Mouse (Mus musculus): ENCODE measurements at regions not wholly inside any gene's neighbourhood (a gene's known extent, or its start where the extent isn't known, plus 50 kb on each side); places are given as distances from the start of the nearest gene placed in this dataset.
"Not testable (repeated sequence)": the region's sequence is repeated elsewhere in the genome, so short reads cannot be mapped to it uniquely, and the experiment has no call there.

- no peak for DNase-seq (ENCODE audit: low read depth, low spot score)
Observed at GRCm38 (mm10) chr6:102005627-102006026, 567.3 kb downstream of the Cntn3 start.

GRCm38 (mm10) chr6:101998181-101998580 lies 574.7 kb downstream of the Cntn3 start:
- no peak for DNase-seq (ENCODE audit: low read depth, low spot score)

- DNase-seq (ENCODE audit: low read depth, low spot score) = no peak
Observed at GRCm38 (mm10) chr6:101997629-101998028, 575.3 kb downstream of the Cntn3 start.

DNA sequence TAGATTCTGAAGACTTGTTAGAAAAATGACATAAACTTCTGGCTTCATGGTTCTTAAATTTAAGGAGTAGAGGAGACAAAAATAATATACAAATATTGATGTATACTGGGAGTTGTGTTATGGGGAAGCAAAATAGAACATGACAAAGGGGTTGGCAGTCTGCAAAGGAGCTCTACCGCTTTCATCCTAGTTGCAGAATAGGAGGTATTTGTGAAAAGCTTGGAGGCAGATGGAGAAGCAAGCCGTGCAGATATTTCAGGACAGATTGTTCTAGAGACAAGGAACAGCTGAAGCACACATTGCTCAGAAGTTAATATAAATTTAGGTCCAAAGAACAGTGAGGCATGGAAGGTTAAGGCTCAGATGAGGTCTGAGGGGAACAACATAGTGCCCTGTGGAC lies 580.1 kb downstream of the Cntn3 start:
- no peak for DNase-seq (ENCODE audit: low read depth, low spot score)

DNA sequence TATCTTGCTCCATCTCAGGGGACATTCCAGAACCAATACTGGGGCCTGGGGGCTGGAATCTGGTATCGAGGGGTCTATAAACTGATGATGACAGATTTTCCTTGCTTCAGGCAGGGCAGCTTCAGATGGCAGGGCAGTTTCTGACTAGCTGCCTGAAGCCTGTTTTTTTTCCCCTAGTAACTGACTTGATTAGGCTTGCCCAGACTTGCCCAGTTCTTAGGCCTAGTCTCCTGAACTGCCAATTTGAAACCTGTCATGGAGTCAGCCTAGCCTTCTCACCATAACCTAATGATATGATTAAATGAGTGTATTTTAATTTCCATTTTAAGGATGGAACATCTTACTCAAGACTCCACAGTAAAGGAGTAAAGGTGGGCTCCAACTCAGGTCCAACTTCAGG lies 591.2 kb downstream of the Cntn3 start:
- DNase-seq (ENCODE audit: low read depth, low spot score) = no peak

- no peak for DNase-seq (ENCODE audit: low read depth, low spot score)
Observed at GRCm38 (mm10) chr6:101979213-101979612, 593.7 kb downstream of the Cntn3 start.

DNA sequence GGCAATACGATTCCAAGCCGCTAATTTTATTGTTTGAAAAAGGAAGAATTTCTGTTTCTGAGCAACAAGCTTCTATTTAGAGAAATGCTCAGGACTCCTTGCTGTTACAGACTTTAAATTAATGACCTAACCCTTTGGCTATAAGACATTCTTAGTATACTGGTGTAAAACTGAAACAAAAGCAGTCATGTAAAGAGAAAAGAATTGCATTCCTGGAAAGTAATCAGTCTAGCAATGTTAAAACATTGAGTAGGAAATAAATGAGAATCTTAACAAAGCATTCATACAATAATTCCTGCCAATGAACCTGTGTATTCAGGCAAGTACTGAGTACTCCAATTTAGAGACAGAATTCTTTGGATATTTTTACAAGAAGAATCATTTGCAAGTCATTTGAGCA lies 587.2 kb upstream of the Pdzrn3 start:
- DNase-seq (ENCODE audit: low read depth, low spot score) = no peak

GRCm38 (mm10) chr6:101961476-101961875 lies 583.8 kb upstream of the Pdzrn3 start:
- not testable (repeated sequence) for DNase-seq (ENCODE audit: low read depth, low spot score)

GRCm38 (mm10) chr6:101949681-101950080 lies 572.0 kb upstream of the Pdzrn3 start:
- no peak for DNase-seq (ENCODE audit: low read depth, low spot score)

GRCm38 (mm10) chr6:101948950-101949349 lies 571.3 kb upstream of the Pdzrn3 start:
- DNase-seq (ENCODE audit: low read depth, low spot score) = no peak

- DNase-seq (ENCODE audit: low read depth, low spot score) = no peak
Observed at GRCm38 (mm10) chr6:101940266-101940866, 562.7 kb upstream of the Pdzrn3 start.

- DNase-seq (ENCODE audit: low read depth, low spot score) = no peak
Observed at GRCm38 (mm10) chr6:101938393-101938985, 560.8 kb upstream of the Pdzrn3 start.

GRCm38 (mm10) chr6:101937467-101938392 lies 560.0 kb upstream of the Pdzrn3 start:
- no peak for DNase-seq (ENCODE audit: low read depth, low spot score)

- no peak for DNase-seq (ENCODE audit: low read depth, low spot score)
Observed at GRCm38 (mm10) chr6:101931768-101932167, 554.1 kb upstream of the Pdzrn3 start.

DNA sequence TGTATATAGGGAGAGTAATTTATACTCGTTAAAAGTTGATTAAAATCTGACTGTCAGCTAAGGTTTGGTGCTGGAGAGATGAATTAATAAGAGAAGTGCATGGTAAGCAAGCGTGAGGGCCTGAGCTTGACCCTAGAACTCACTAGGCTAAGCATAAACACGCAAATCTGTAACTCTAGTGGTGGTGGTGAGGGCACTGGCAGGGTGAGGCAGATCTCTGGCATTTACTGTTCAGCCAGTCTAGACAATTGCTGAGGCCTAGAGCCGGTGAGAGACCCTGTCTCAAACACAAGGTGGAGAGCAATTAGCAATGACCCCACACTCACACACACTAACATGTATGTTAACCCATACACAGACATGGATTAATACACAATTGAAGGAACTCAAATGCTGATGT lies 544.0 kb upstream of the Pdzrn3 start:
- no peak for DNase-seq (ENCODE audit: low read depth, low spot score)

DNA sequence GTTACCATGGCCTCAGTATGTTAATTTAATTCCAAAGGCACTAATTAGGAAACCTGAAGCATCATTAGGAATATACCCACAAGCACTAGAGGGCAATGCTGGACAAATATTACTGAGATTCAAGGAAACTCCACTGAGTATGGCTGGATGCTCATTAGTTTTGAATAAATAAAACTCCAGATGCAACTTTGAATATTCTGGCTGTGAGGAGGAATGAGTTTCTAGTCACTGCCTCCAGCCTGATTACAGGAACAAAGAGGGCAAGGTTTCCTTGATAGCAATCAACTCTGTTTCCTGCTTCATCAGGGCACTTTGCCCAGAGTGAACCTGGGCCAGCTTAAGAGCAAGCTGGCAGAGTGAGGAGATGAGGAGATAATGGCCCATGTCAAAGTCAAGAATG lies 543.5 kb upstream of the Pdzrn3 start:
- DNase-seq (ENCODE audit: low read depth, low spot score) = no peak

DNA sequence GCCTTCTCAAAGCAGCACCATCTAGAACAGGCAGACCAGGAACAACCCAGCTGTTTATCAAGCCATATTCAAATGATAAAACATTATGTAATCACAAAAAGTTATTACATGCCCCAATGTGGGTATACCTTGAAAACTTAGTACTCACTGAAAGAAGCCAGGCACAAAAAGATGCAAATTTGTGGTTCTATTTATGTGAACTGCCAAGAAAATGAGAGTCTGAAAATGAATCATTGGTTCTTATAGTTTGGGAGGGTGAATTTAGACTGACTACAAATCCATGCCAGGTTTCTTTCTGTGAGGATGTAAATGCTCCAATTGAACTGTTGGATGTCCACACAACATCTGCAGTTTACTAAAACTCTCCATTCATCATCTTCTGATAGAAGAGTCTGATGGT lies 541.2 kb upstream of the Pdzrn3 start:
- no peak for DNase-seq (ENCODE audit: low read depth, low spot score)

DNA sequence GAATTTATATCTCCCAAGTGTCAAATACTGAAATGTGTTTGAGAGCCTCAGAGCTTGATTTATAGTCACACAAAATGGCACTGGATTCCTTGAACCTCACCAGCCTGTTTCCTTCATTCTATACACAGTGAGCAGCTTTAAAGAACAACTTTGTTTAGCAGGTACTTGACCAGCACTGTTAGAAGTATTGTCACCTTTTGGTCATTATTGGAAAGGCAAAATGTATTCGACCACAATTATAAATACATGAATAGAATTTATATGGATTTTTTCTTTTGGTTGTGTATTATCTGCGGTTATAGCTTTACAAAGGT lies 527.3 kb upstream of the Pdzrn3 start:
- DNase-seq (ENCODE audit: low read depth, low spot score) = no peak

DNA sequence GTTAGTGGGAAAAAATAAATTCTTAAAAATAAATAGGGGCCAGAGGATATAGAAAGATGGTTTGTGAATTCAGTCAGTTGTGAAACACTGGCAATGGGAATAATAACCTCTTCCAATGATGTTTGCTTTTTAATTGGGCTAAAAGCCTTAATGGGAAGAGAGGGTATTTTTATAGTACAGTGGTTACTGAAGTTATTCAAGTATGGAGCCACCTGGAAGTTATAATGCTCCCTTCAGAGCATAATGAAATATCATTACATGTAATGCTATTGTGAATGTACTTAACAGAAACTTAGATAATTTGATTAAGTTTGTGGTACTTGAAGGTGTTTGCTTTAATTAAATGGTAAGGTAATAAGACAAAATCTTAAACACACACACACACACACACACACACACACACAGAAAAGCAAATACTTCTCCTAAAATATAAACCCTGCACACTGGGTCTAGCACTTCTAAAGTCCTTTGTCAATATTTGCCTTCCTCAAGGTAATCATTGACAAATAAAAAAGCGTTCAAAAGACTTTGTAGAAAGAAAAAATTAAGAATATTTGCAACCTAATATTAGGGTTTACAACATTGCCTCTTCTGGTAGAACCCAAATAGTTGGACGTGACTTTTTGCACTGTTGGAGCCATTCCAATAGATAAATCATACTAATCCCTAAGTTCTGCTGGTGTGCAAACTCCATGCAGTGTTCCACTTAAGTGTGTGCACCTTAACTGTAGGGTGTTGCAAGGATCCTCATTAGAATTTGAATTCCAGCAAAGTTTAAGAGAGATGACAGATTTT lies 526.7 kb upstream of the Pdzrn3 start:
- no peak for DNase-seq (ENCODE audit: low read depth, low spot score)

DNA sequence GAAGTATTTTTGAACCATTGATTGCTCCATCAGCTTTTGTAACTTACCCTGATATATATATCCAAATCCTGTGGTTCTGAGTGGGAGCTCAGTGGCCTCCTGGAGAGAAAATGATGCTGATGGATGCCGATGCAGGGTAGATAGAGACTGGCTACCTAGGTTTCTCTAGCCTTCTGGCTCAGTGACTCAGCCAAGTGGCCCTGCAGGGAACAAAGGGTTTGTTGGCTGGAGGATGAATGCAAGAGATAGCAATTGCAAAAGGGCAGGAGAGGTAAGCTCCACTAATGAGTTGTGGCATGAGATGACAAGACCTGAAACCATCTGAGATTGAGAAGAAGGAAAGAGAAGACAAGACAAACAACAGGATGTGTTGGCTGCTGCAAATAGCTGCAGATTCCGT lies 524.6 kb upstream of the Pdzrn3 start:
- no peak for DNase-seq (ENCODE audit: low read depth, low spot score)

DNA sequence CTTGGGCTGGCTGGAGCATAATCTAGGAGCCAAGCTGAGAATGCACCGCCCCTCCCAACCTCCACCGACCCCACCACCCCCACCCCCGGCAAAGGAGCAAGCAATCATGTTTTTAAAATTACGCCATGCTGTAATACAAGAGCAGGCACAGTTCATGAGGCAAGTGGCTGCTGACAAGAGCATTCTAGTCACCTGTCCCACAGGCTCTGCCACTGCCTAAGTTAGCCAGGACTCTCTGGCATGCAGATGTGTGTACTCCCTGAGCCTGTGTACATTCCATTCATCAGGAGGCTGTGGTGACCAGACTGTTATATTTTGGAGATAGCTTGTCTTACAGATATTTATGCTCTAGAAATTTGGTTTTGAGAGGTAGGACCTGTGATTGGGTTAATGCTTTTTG lies 520.8 kb upstream of the Pdzrn3 start:
- no peak for DNase-seq (ENCODE audit: low read depth, low spot score)

GRCm38 (mm10) chr6:101890655-101891054 lies 513.0 kb upstream of the Pdzrn3 start:
- no peak for DNase-seq (ENCODE audit: low read depth, low spot score)
